Mouse (Mus musculus) heart, embryonic 11.5 days (tissue): ENCODE data around the gene Ift122. TPM values are rescaled to one million over a fixed set of nuclear protein-coding genes. Genes with fewer than 3 reads are reported as not detected.

ENCODE experiments used
- ATAC-seq: fragments of 200-750 bp; cut with Nextera tagmentation; replicated peaks from 2 replicates; pipeline ENCODE4 v1.8.0; 2017; ENCODE audit warnings: moderate library complexity; ENCODE audit not compliant: insufficient number of reproducible peaks, low FRiP score, low TSS enrichment
- H3K27ac ChIP-seq: fragments of 300-500 bp; sonication (generic); 2 replicates; pipeline ENCODE4 v1.5.1; 2014; ENCODE audit warnings: mild to moderate bottlenecking, low read depth, low read length
- H3K27me3 ChIP-seq: fragments of 300-500 bp; sonication (generic); 2 replicates; pipeline ENCODE4 v1.6.1; 2014; ENCODE audit warnings: mild to moderate bottlenecking, low read length, mixed read lengths; ENCODE audit not compliant: control insufficient read depth, insufficient read depth
- H3K36me3 ChIP-seq: fragments of 300-500 bp; sonication (generic); 2 replicates; pipeline ENCODE4 v1.6.1; 2014; ENCODE audit warnings: mild to moderate bottlenecking, low read length, moderate library complexity, mixed read lengths; ENCODE audit not compliant: control insufficient read depth, insufficient read depth
- H3K4me1 ChIP-seq: fragments of 300-500 bp; sonication (generic); 2 replicates; pipeline ENCODE4 v1.6.1; 2014; ENCODE audit warnings: low read length; ENCODE audit not compliant: control insufficient read depth, insufficient read depth
- H3K4me2 ChIP-seq: fragments of 300-500 bp; sonication (generic); 2 replicates; pipeline ENCODE4 v1.6.1; 2014; ENCODE audit warnings: mild to moderate bottlenecking, moderate library complexity
- H3K4me3 ChIP-seq: fragments of 300-500 bp; sonication (generic); 2 replicates; pipeline ENCODE4 v1.5.1; 2014; ENCODE audit warnings: low read depth, low read length
- H3K9ac ChIP-seq: fragments of 300-500 bp; sonication (generic); 2 replicates; pipeline ENCODE4 v1.6.1; 2014; ENCODE audit warnings: mild to moderate bottlenecking, low read depth, low read length, moderate library complexity
- H3K9me3 ChIP-seq: fragments of 300-500 bp; sonication (generic); replicated peaks from 2 replicates; pipeline ENCODE4 v1.6.1; 2016; ENCODE audit warnings: low read length; ENCODE audit not compliant: control insufficient read depth
- WGBS: fragments of 180-500 bp; shearing (Covaris S2); extraction: QIAGEN DNeasy Blood & Tissue Kit; methylation state at CpG from one replicate; pipeline ENCODE4 v1.1.7; 2014; ENCODE audit not compliant: insufficient replicate concordance; 5-methylcytosine and 5-hydroxymethylcytosine counted together
- polyA plus RNA-seq: library from polyadenylated mRNA; unstranded; fragments of >200 nt; fragmentation: Nextera tagmentation; extraction: Ambion mirVana; gene quantifications from 2 replicates; pipeline ENCODE4 v1.2.1, GENCODE M21; 2014

Gene Ift122
- polyA plus RNA-seq, 1 experiment from 2014 or later: 21.0 TPM

GRCm38 (mm10) chr6:115946389-115946788 lies 93.1 kb downstream of the Ift122 start:
- H3K4me3 ChIP-seq: no peak overlapping the region
- no peak for ATAC-seq
- no peak overlapping the region for H3K4me2 ChIP-seq
- H3K27ac ChIP-seq: peak overlapping the region; percentile 51
- H3K36me3 ChIP-seq: no peaks in the 10 kb centered on the region
- no peak overlapping the region for H3K9ac ChIP-seq
- peaks cover 35% of the 10 kb centered on the region for H3K4me1 ChIP-seq
- WGBS: 21% methylated on average over 6 of the region's 6 CpGs
- H3K9me3 ChIP-seq: no peaks in the 10 kb centered on the region
- no peaks in the 10 kb centered on the region for H3K27me3 ChIP-seq

- no peak overlapping the region for H3K4me2 ChIP-seq
- no peak overlapping the region for H3K4me3 ChIP-seq
- H3K9ac ChIP-seq: no peak overlapping the region
- H3K4me1 ChIP-seq: peaks cover 26% of the 10 kb centered on the region
- 86% methylated on average over 9 of the region's 9 CpGs for WGBS
- no peaks in the 10 kb centered on the region for H3K27me3 ChIP-seq
- no peaks in the 10 kb centered on the region for H3K9me3 ChIP-seq
- ATAC-seq: no peak
- H3K27ac ChIP-seq: no peak overlapping the region
- H3K36me3 ChIP-seq: no peaks in the 10 kb centered on the region
Observed at GRCm38 (mm10) chr6:115954506-115955074, 101.3 kb downstream of the Ift122 start.

- Histone ChIP-seq H3K36me3 (0 out of 2 replicates have a peak, but pooled peaks cover 1% of the 10 kb centered on the region), H3K27ac (no peak overlapping the region), H3K4me1 (peaks cover 26% of the 10 kb centered on the region), H3K9ac (no peak overlapping the region), H3K27me3 (no peaks in the 10 kb centered on the region), H3K4me3 (no peak overlapping the region), H3K9me3 (no peaks in the 10 kb centered on the region), H3K4me2 (no peak overlapping the region)
- no peak for ATAC-seq
- WGBS: 78% methylated on average over 4 of the region's 4 CpGs
Observed at GRCm38 (mm10) chr6:115955169-115955568, 101.9 kb downstream of the Ift122 start.

- no peak overlapping the region for H3K9ac ChIP-seq
- no peaks in the 10 kb centered on the region for H3K27me3 ChIP-seq
- ATAC-seq: no peak
- no peak overlapping the region for H3K4me2 ChIP-seq
- no peak overlapping the region for H3K27ac ChIP-seq
- 81% methylated on average over 11 of the region's 11 CpGs for WGBS
- H3K9me3 ChIP-seq: no peaks in the 10 kb centered on the region
- peaks cover 26% of the 10 kb centered on the region for H3K4me1 ChIP-seq
- no peak overlapping the region for H3K4me3 ChIP-seq
- 0 out of 2 replicates have a peak, but pooled peaks cover 3% of the 10 kb centered on the region for H3K36me3 ChIP-seq
Observed at GRCm38 (mm10) chr6:115955664-115956063, 102.4 kb downstream of the Ift122 start.

- WGBS: 76% methylated on average over 13 of the region's 13 CpGs
- Histone ChIP-seq H3K27ac (no peak overlapping the region), H3K4me1 (peaks cover 26% of the 10 kb centered on the region)
Observed at GRCm38 (mm10) chr6:115956418-115956921, 103.2 kb downstream of the Ift122 start.

GRCm38 (mm10) chr6:115956922-115957601 lies 103.8 kb downstream of the Ift122 start:
- ATAC-seq: no peak
- no peak overlapping the region for H3K4me3 ChIP-seq
- H3K36me3 ChIP-seq: 0 out of 2 replicates have a peak, but pooled peaks cover 3% of the 10 kb centered on the region
- H3K4me2 ChIP-seq: no peak overlapping the region
- no peaks in the 10 kb centered on the region for H3K27me3 ChIP-seq
- peaks cover 26% of the 10 kb centered on the region for H3K4me1 ChIP-seq
- H3K9ac ChIP-seq: no peak overlapping the region
- no peaks in the 10 kb centered on the region for H3K9me3 ChIP-seq
- WGBS: 36% methylated on average over 16 of the region's 16 CpGs
- peak overlapping the region; percentile 41 for H3K27ac ChIP-seq

More at GRCm38 (mm10) chr6:115956418-115956921, 103.2 kb downstream of the Ift122 start:
- Histone ChIP-seq H3K36me3 (0 out of 2 replicates have a peak, but pooled peaks cover 3% of the 10 kb centered on the region), H3K9me3 (no peaks in the 10 kb centered on the region), H3K27me3 (no peaks in the 10 kb centered on the region), H3K9ac (no peak overlapping the region), H3K4me3 (no peak overlapping the region), H3K4me2 (no peak overlapping the region)
- ATAC-seq: no peak

GRCm38 (mm10) chr6:115957681-115958080 lies 104.4 kb downstream of the Ift122 start:
- Histone ChIP-seq H3K27me3 (no peaks in the 10 kb centered on the region), H3K27ac (peak overlapping the region; percentile 41; the same call in 1 of the 2 replicates), H3K36me3 (0 out of 2 replicates have a peak, but pooled peaks cover 3% of the 10 kb centered on the region), H3K9me3 (no peaks in the 10 kb centered on the region), H3K9ac (no peak overlapping the region), H3K4me2 (no peak overlapping the region), H3K4me1 (peaks cover 26% of the 10 kb centered on the region), H3K4me3 (no peak overlapping the region)
- ATAC-seq: no peak
- WGBS: 42% methylated on average over 6 of the region's 6 CpGs

GRCm38 (mm10) chr6:115958445-115958844 lies 105.2 kb downstream of the Ift122 start:
- Histone ChIP-seq H3K27ac (no peak overlapping the region), H3K4me3 (no peak overlapping the region), H3K9me3 (no peaks in the 10 kb centered on the region), H3K4me1 (peaks cover 26% of the 10 kb centered on the region), H3K9ac (no peak overlapping the region), H3K4me2 (no peak overlapping the region), H3K36me3 (0 out of 2 replicates have a peak, but pooled peaks cover 3% of the 10 kb centered on the region), H3K27me3 (no peaks in the 10 kb centered on the region)
- no peak for ATAC-seq
- 79% methylated on average over 9 of the region's 9 CpGs for WGBS
